Mouse (Mus musculus) megakaryocyte progenitor cell, adult 5-6 weeks (primary cell): Measurements from ENCODE around the gene Cdkl2. TPM values are rescaled to one million over a fixed set of nuclear protein-coding genes. Genes with fewer than 3 reads are reported as not detected.

Source experiments
- ATAC-seq: replicated peaks from 2 replicates; pipeline ENCODE4 v1.8.0; 2016; ENCODE audit warnings: mild to moderate bottlenecking, moderate TSS enrichment, inconsistent platforms; ENCODE audit not compliant: poor library complexity
- total RNA-seq, 2 experiments: library from RNA; stranded (forward) in 1 of 2; stranded (reverse) in 1 of 2; fragments of 157-497, 149-512 nt in 1 of 2; fragments of 200-1000 nt in 1 of 2; gene quantifications; 2 replicates each; pipeline versions ENCODE4 v1.2.3 to v1.2.4; 2015 to 2017

Cdkl2 gene
- total RNA-seq, 2 experiments from 2014 or later: not detected

DNA sequence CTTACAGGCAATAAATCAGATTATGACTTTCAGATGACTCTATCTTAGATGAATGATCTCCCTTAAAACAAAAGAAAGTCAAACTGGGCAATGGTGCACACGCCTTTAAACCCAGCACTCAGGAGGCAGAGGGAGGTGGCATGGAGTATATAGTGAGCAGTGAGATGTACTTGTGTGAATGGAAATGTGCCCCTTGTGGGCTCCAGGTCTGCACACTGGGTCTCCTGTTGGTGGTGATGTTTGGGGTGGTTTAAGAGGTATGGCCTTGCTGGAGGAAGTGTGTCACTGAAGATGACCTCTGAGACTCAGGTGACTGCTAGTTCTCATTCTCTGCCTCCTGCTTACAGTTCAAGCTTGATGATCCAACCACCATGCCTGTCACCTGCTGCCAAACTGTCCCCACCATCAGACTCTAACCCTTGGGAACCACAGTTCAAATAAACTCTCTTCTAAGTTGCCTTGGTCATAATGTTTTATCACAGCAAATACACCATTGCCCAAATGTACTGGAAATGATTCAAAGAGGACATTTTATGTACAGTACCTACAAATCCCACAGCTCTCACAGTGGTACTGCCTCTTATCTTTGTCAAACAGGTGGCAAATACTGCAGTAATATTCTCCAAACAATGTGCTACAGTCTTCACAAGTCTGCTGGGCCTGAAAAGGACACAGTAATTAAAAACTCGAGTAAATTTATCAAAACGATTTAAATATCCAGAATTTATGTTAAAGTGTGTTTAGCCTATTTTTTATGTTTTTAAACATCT lies 86.5 kb downstream of the Cdkl2 start:
- peak; percentile 15 for ATAC-seq

Other genes starting within 250 kb of the Cdkl2 start
- 54.4 and 56.0 TPM in 2 replicates for gene Rchy1, start 80.8 kb downstream of the Cdkl2 start, total RNA-seq (2015)
- 34.3 and 36.6 TPM in 2 replicates for gene Rchy1, start 80.8 kb downstream of the Cdkl2 start, total RNA-seq (2017)
- gene Odaph, start 56.4 kb downstream of the Cdkl2 start, total RNA-seq (2015): not detected in 2 replicates
- 0.54 TPM in 1 of 2 replicates, not detected in the other for gene Odaph, start 56.4 kb downstream of the Cdkl2 start, total RNA-seq (2017)
- gene G3bp2, start 39.8 kb upstream of the Cdkl2 start, total RNA-seq (2015): 91.0 and 97.5 TPM in 2 replicates
- gene G3bp2, start 39.8 kb upstream of the Cdkl2 start, total RNA-seq (2017): 122 and 128 TPM in 2 replicates
- gene Uso1, start 94.1 kb upstream of the Cdkl2 start, total RNA-seq (2015): 56.2 and 56.6 TPM in 2 replicates
- 22.5 and 23.5 TPM in 2 replicates for gene Uso1, start 94.1 kb upstream of the Cdkl2 start, total RNA-seq (2017)
- gene U90926, start 171.5 kb upstream of the Cdkl2 start, total RNA-seq (2015): not detected in 2 replicates
- not detected in 2 replicates for gene U90926, start 171.5 kb upstream of the Cdkl2 start, total RNA-seq (2017)
- 0.99 TPM in 1 of 2 replicates, not detected in the other for gene Ppef2, start 212.4 kb upstream of the Cdkl2 start, total RNA-seq (2015)
- 0.37 TPM in 1 of 2 replicates, not detected in the other for gene Ppef2, start 212.4 kb upstream of the Cdkl2 start, total RNA-seq (2017)
- gene Naaa, start 234.3 kb upstream of the Cdkl2 start, total RNA-seq (2015): 12.0 and 15.0 TPM in 2 replicates
- 7.1 and 13.5 TPM in 2 replicates for gene Naaa, start 234.3 kb upstream of the Cdkl2 start, total RNA-seq (2017)